Mouse (Mus musculus): ENCODE data around the gene Gm12258. TPM values are rescaled to one million over a fixed set of nuclear protein-coding genes. Genes with fewer than 3 reads are reported as not detected.

The Gm12258 gene
- polyA plus RNA-seq, 1 experiment from 2014 or later, result 5.6 TPM

- Histone ChIP-seq H3K9me3 (ENCODE audit: control insufficient read depth, low read length) (no peaks in the 10 kb centered on the region), H3K9ac (ENCODE audit: low read depth, low read length) (no peak overlapping the region), H3K4me1 (ENCODE audit: control insufficient read depth, insufficient read depth, low read length) (no peaks in the 10 kb centered on the region), H3K27ac (ENCODE audit: low read length) (no peak overlapping the region), H3K4me2 (ENCODE audit: low read depth, low read length) (no peak overlapping the region), H3K36me3 (ENCODE audit: control insufficient read depth, insufficient read depth, low read length) (peaks cover 11% of the 10 kb centered on the region), H3K27me3 (replicated peaks; ENCODE audit: control insufficient read depth, insufficient read depth, low read length) (no peaks in the 10 kb centered on the region), H3K4me3 (ENCODE audit: low read length) (no peak overlapping the region)
- 84% methylated on average over 8 of the region's 8 CpGs for WGBS
- no peak for ATAC-seq
Observed at GRCm38 (mm10) chr11:58883756-58884155, 36.8 kb downstream of the Gm12258 start.

- Histone ChIP-seq H3K9me3 (ENCODE audit: control insufficient read depth, low read length) (no peaks in the 10 kb centered on the region), H3K9ac (ENCODE audit: low read depth, low read length) (no peak overlapping the region), H3K27me3 (replicated peaks; ENCODE audit: control insufficient read depth, insufficient read depth, low read length) (no peaks in the 10 kb centered on the region), H3K4me1 (ENCODE audit: control insufficient read depth, insufficient read depth, low read length) (no peaks in the 10 kb centered on the region), H3K4me3 (ENCODE audit: low read length) (no peak overlapping the region), H3K36me3 (ENCODE audit: control insufficient read depth, insufficient read depth, low read length) (peaks cover 18% of the 10 kb centered on the region), H3K27ac (ENCODE audit: low read length) (no peak overlapping the region), H3K4me2 (ENCODE audit: low read depth, low read length) (no peak overlapping the region)
- WGBS, result 85% methylated on average over 10 of the region's 10 CpGs
- no peak for ATAC-seq
Observed at GRCm38 (mm10) chr11:58890511-58890910, 43.6 kb downstream of the Gm12258 start.

DNA sequence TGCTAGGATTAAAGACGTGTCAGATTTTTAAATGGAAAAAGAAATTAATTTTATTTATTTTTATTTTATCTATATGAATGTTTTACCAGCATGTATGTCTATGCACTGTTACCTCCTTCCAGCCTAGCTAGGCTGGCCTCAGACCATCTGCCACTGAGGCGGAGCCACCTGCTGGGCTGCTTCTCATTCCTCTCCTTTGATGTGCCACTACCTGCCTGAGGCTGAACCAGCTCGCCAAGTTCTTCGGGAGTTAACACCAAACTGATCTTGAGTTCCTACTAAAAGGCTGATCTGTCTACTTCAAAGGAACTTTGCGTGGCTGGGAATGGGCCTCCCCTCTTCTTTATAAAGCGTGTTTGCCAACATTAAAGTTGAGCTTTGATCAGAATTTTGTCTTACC, 47.5 kb downstream of the Gm12258 start:
- no peak for ATAC-seq
- Histone ChIP-seq H3K27me3 (replicated peaks; ENCODE audit: control insufficient read depth, insufficient read depth, low read length) (no peaks in the 10 kb centered on the region), H3K9ac (ENCODE audit: low read depth, low read length) (no peak overlapping the region), H3K4me2 (ENCODE audit: low read depth, low read length) (no peak overlapping the region), H3K36me3 (ENCODE audit: control insufficient read depth, insufficient read depth, low read length) (peaks cover 19% of the 10 kb centered on the region), H3K27ac (ENCODE audit: low read length) (no peak overlapping the region), H3K9me3 (ENCODE audit: control insufficient read depth, low read length) (no peaks in the 10 kb centered on the region), H3K4me1 (ENCODE audit: control insufficient read depth, insufficient read depth, low read length) (no peaks in the 10 kb centered on the region), H3K4me3 (ENCODE audit: low read length) (no peak overlapping the region)
- 73% methylated on average over 6 of the region's 6 CpGs for WGBS

DNA sequence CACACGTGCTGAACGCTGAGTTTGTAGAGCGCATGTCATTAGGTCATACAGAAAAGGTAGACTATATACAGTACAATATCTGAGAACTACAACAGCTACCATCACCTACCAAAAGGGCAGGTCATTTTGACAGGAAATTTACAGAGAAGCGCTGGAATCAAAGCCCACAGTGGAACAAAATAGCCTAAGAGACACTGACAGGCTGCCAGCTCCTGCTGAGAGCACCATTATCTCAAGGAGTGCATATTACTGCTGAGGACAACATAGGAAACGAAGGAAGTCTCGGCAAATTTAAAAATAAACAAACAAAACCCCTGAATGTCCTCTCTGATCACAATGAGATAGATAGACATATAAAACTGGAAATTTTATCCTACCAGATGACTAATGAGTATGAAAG, 50.5 kb downstream of the Gm12258 start:
- Histone ChIP-seq H3K9me3 (ENCODE audit: control insufficient read depth, low read length) (no peaks in the 10 kb centered on the region), H3K4me3 (ENCODE audit: low read length) (no peak overlapping the region), H3K27me3 (replicated peaks; ENCODE audit: control insufficient read depth, insufficient read depth, low read length) (no peaks in the 10 kb centered on the region), H3K4me2 (ENCODE audit: low read depth, low read length) (no peak overlapping the region), H3K27ac (ENCODE audit: low read length) (no peak overlapping the region), H3K36me3 (ENCODE audit: control insufficient read depth, insufficient read depth, low read length) (peaks cover 13% of the 10 kb centered on the region), H3K9ac (ENCODE audit: low read depth, low read length) (no peak overlapping the region), H3K4me1 (ENCODE audit: control insufficient read depth, insufficient read depth, low read length) (no peaks in the 10 kb centered on the region)
- no peak for ATAC-seq
- WGBS, result 85% methylated on average over 6 of the region's 6 CpGs

- Histone ChIP-seq H3K4me1 (ENCODE audit: control insufficient read depth, insufficient read depth, low read length) (no peaks in the 10 kb centered on the region), H3K4me2 (ENCODE audit: low read depth, low read length) (no peak overlapping the region), H3K4me3 (ENCODE audit: low read length) (no peak overlapping the region), H3K27ac (ENCODE audit: low read length) (no peak overlapping the region), H3K9ac (ENCODE audit: low read depth, low read length) (no peak overlapping the region), H3K36me3 (ENCODE audit: control insufficient read depth, insufficient read depth, low read length) (peaks cover 9% of the 10 kb centered on the region), H3K27me3 (replicated peaks; ENCODE audit: control insufficient read depth, insufficient read depth, low read length) (no peaks in the 10 kb centered on the region), H3K9me3 (ENCODE audit: control insufficient read depth, low read length) (no peaks in the 10 kb centered on the region)
- ATAC-seq, result no peak
Observed at GRCm38 (mm10) chr11:58901080-58901479, 54.1 kb downstream of the Gm12258 start.

DNA sequence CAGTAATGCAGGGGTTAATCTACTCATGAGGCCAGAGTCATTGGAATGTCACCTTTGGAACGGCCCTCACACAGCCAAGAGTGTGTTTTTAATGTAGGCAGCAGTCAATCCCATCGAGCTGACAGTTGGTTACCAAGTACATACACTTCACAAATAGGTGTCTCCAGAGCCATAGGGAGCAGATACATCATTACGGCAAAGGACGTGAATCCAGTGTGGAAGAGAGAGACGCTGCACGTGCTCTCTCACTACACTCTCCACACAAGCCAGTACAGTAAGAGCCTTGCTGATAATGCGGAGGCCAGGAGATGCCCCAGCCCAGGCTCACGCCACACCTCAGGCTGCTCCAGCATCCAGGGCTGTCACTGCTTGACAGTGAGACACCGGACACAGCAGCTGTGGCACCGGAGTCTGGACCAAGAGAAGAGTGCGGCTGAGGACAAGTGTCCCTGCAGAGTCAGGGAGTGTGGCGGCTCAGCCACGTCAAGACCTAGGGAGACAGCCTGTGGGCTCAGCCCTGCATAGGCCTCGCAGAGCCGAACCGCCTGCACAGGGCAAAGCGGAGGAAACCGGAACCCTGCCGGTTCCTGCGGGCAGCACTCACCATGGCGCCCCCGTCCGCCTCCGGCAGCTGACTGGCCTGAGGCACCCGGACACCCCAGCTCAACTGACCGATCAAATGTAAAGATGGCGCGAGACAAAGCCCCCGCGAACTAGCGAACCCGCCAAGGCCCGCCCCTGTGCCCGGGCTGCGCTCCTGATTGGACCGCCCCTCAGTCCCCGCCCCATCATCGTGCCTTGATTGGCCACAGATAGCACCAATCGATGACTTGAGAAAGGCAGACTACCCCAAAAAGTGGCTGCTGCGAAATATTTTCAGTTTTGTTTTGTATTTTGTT, 56.8 kb downstream of the Gm12258 start, which contains the start of gene Zfp39:
Zfp39 (minus strand) TSS at position 715 of the 899 bp plus-strand sequence.
- Histone ChIP-seq H3K4me3 (ENCODE audit: low read length) (peak within 1 kb of the TSS; percentile 78), H3K27me3 (replicated peaks; ENCODE audit: control insufficient read depth, insufficient read depth, low read length) (no peaks in the 10 kb centered on the region), H3K27ac (ENCODE audit: low read length) (peak within 1 kb of the TSS; percentile 89), H3K9ac (ENCODE audit: low read depth, low read length) (peak within 1 kb of the TSS; percentile 85), H3K9me3 (ENCODE audit: control insufficient read depth, low read length) (no peaks in the 10 kb centered on the region), H3K36me3 (ENCODE audit: control insufficient read depth, insufficient read depth, low read length) (peaks cover 9% of the 10 kb centered on the region), H3K4me2 (ENCODE audit: low read depth, low read length) (peak within 1 kb of the TSS; percentile 88), H3K4me1 (ENCODE audit: control insufficient read depth, insufficient read depth, low read length) (no peaks in the 10 kb centered on the region)
- under 1% methylated on average over 39 of the region's 40 CpGs for WGBS
- peak; percentile 98 for ATAC-seq

- Histone ChIP-seq H3K4me1 (ENCODE audit: control insufficient read depth, insufficient read depth, low read length) (no peaks in the 10 kb centered on the region), H3K9me3 (ENCODE audit: control insufficient read depth, low read length) (no peaks in the 10 kb centered on the region), H3K36me3 (ENCODE audit: control insufficient read depth, insufficient read depth, low read length) (peaks cover 9% of the 10 kb centered on the region), H3K27ac (ENCODE audit: low read length) (0 out of 2 replicates have a peak overlapping the region, but pooled peaks have one; percentile 26), H3K27me3 (replicated peaks; ENCODE audit: control insufficient read depth, insufficient read depth, low read length) (no peaks in the 10 kb centered on the region), H3K4me3 (ENCODE audit: low read length) (peak overlapping the region; percentile 78), H3K4me2 (ENCODE audit: low read depth, low read length) (peak overlapping the region; percentile 88), H3K9ac (ENCODE audit: low read depth, low read length) (peak overlapping the region; percentile 85)
- 2% methylated on average over 8 of the region's 8 CpGs for WGBS
- ATAC-seq, result peak; percentile 26
Observed at GRCm38 (mm10) chr11:58904410-58904718, 57.4 kb downstream of the Gm12258 start.

DNA sequence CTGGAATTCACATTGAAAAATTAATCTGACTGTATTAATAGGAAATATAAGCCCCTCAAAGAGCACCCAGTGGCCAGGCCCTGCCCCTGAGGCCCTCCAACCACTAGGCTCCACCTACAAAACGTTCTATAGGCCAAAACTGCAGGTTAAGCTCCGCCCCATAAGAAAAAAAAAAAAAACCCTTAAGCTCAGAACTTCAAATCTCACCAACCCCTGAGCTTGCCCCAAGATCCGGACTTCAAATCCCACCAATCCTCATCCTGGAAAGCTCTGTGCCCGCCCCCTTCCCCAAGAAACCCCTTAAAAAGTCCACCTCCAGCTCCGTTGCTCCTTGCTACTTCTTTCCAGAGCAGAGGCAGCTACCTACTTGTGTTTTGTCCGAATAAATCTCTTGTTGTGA, 57.9 kb downstream of the Gm12258 start:
- H3K27ac ChIP-seq (ENCODE audit: low read length), result no peak overlapping the region
- no peak overlapping the region for H3K4me2 ChIP-seq (ENCODE audit: low read depth, low read length)
- no peak for ATAC-seq

More for the DNA sequence above, 57.9 kb downstream of the Gm12258 start:
- WGBS, result 57% methylated on average over 6 of the region's 6 CpGs
- Histone ChIP-seq H3K36me3 (ENCODE audit: control insufficient read depth, insufficient read depth, low read length) (peaks cover 9% of the 10 kb centered on the region), H3K9ac (ENCODE audit: low read depth, low read length) (no peak overlapping the region), H3K4me1 (ENCODE audit: control insufficient read depth, insufficient read depth, low read length) (no peaks in the 10 kb centered on the region), H3K9me3 (ENCODE audit: control insufficient read depth, low read length) (no peaks in the 10 kb centered on the region), H3K27me3 (replicated peaks; ENCODE audit: control insufficient read depth, insufficient read depth, low read length) (no peaks in the 10 kb centered on the region), H3K4me3 (ENCODE audit: low read length) (no peak overlapping the region)

Data from intestine, embryonic 16.5 days (tissue).